Mouse (Mus musculus) retina, postnatal 7 days (tissue): Measurements from ENCODE around the gene Cd55.
A peak's percentile ranks its signal among the peaks of the same experiment; 100 is the strongest.
"Not testable (repeated sequence)": the region's sequence is repeated elsewhere in the genome, so short reads cannot be mapped to it uniquely, and the experiment has no call there.

Experiments
- DNase-seq: peaks from one replicate; pipeline ENCODE4 v3.0.0-alpha.2; 2012; ENCODE audit warnings: low read depth, low spot score

The Cd55 gene

DNA sequence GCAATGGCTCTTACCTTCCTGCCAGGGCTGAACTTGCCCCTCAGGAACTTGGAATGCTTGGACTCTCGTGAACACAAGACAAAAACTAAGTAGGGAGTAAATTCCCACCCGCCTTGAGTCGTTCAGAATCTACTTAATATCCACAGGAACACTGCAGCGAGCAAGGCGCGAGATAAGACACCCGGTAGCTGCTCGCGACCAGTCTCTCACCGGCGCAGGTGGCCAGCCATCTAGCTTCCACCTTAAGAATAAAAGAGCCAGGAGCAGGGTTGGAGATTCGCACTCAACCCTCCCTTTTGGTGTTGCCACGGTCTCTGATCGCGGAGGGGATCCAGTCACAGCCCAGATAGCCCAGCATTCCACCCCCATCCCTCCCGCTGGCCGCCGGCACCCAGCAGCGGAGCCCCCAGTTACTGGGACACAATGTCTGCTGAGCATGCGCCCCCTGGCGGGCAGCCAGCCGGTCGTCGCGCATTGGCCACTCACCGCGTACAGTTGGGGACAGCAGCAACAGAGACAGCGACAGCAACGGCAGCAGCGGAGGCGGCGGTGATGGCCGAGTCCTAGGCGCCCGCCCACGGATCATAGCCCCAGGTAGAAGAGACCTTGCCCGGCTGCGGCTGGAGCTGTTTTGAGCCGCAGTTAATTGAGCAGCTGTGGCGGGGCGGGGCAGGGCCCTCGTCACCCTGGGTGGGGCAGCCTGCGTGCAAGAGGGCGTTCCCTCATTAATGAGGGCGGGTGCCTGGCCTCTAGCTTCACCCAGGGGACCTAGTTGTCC lies at the start of gene Cd55:
Gene Cd55 (minus strand): TSS at position 661 of the 778 bp plus-strand sequence.
- peak; percentile 68 for DNase-seq

DNA sequence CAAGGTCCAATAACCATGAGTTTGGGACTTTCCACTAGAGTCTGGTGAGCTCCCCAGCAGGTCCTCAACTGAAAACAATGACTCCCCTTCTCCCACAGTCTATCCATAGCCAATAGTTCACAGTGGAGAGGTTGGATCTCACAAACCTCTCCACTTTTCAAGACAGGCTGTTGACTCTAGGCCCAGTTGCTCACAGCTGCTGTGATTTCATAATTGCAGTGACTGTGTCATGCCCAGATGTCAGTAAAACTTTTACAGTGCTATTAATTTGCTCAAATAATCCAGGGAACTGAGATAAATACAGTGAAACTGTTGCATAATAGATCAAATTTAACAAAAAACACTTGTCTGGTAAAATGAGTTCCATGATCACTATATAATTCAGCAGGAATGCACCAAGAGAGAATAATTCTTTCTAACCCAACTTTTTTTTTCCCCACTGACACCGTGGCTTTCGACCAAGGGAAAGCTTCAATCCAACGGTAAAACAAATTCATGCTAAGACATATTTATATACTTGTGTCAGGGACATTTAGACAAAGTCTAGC lies 49.4 kb upstream of the Cd55 start:
- DNase-seq, result no peak

DNA sequence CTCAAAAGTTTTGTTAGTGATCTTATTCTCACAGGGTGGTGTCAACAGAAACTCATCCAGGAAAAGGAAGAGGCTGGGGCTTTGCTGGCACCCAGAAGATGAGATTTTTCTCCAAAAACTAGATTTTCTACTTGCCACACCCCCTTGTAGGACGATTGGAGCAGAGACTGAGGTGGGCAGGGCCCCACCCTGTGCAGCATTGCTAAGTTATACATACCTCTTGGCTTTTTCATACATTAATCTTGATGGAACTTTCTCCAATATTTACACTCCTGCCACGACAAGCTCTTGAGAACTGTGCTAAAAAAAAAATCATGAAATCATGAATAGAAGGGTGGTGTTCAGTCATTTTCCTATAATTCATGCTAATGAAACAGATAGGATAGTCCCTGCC lies 46.4 kb upstream of the Cd55 start:
- no peak for DNase-seq

DNA sequence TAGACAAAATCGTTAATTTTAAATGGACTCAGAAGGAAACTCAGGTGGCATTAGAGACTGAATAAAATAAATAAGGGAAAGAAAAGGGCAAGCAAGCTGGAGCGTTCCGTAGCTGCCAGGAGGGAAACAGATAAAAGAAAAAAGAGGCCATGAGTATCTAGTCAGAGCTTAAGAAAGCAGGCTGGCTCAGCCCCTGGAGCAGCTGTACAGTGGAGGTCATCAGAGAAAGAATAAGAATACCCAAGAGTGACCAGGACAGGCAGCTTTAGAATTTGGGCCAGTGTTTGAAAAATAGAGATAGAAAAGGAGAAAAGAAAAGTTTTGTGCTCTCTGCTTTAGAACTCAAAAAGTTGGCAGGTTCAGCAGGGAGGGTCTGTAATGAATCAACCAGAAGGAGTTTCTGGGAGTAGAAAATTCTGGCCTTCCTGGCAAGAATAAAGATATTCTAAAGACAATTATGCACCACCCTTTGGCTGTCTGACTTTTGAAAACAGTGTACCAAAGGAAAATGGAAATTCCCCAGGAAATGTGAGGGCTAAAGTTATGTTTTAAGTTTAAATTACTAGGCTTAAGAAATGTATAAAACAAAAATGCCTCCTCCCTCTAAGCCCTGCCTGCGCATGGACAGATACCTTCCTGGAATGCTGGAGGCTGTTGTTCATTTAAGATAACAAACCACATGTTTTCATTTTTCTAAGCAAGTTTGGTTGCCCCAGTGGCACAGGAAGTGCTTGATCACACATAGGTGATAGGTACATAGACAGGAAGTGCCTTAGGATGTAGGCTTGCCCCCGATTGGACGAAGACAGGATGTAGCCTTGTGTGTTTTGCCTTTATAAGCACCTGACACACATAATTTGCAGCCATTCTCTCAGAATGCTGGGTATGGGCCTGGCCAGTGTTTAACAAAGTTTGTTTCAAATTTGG lies 45.7 kb upstream of the Cd55 start:
- no peak for DNase-seq

DNA sequence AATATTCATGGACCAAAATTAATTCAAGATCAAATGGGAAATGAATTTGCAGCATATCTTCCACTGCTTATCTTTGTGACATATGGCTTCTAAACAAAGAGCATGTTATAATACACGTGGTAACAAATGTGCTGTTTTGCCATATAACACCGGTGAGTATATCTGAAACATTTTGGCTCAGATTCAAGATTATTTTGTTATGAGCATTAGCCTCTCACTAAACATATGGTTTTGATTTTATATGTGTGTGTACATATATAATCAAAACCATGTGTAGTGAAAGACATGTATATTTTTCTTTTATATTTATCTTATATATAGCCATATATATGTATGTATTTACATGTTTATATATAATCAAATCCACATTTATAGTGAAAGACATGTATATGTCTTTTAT lies 44.9 kb upstream of the Cd55 start:
- no peak for DNase-seq

DNA sequence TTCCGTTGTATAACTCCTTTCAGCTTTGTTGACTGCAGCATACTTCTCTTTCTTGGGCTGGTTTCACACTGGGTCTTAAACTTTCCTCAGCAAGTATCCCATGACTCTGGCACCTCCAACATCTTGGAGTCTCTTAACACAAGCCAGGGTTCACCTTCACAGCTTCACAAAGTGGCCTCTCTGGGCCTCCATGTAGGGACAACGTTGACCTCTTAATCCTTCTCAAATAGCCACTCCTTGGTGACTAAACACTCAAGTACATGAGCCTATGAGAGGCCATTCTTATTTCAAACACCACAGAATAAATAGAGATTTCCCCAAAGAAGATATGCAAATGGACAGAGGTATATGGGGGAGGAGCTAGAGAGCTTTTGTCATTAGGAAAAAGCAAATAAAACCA lies 37.4 kb upstream of the Cd55 start:
- no peak for DNase-seq

DNA sequence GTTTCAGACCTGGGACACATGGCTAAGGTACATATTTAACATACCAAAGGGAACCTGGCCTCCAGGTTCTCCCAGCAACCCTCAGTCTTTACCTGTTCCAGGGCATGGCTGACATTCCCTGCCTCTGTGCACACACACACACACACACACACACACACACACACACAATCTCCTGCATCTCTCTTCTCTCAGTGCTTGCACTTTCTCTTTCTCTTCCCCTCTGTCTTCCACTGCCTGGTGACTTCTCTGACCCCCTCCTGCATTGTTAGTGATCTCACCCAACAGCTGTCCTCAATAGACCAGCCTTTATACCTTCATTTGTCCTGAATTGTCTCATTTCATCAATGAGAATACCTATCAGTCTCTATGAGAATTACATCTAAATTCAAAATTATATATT lies 35.8 kb upstream of the Cd55 start:
- DNase-seq, result no peak

DNA sequence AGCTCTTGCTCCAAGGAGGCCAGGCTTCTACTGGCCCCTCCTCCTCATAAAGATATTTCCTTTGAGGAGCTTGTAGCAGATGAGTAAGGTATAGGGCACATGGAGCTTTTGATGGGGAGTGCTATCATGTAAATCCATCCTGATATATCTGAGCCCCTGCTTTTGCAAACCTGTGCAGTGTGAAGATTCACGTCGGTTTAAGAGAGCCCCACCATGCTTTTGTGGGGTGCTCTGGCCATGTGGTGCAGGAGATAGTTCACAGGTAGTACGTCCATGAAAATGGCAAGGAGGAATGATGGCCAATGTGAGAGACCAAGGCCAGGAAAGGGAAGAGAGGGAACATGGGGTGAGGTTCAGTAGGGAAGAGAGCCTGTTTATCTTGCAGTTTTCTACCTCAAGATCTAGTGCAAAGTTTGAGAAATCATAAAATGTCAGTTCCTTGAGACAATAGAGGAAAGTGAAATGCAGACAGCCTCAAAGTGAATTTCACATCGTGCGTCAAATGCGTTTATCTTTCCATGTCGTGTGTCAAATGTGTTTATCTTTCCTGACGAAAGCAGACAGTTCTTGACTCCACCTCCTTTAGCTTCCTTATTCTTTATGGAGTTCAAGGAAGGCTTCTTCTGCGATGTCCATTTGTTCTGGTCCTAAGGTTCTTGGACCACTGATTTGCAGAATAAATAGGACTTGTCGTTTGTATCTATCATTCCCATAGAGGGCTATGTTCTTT lies 24.4 kb upstream of the Cd55 start:
- no peak for DNase-seq

DNA sequence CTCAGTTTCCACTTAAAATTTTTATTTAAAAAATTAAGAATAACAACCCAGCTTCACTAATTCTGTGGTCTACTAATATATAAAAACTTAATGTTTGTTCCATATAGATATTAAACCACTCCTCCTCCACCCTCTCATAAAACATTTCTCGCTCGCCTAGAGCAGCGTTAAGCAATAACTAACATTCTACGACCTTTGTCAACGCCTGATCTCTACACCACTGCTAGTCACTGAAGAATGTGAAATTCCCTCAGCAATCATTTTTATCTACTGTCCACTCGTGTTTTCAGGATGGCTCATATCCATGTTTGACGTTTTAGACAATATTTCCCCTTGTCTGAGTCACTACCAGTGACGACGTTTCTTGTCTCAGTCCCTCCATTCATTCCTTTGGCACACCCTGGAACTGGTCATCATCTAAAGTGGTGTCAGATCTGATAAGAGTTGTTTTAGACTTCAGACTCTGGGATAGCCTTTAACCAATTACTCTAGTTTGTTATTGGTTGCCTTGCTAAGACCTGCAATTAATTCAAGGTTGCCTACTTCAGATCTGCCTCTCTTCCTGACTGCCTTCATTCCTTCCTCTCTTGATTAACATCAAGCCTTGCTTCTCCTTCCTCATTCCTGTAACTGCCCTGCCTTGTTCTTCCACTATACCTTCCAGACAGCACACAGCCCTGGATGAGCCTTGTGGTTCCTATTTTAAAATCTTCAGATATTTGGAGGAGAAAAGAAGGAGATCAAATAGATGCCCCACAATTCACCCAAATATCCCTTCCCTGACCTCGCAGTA lies 23.5 kb upstream of the Cd55 start:
- DNase-seq, result no peak

DNA sequence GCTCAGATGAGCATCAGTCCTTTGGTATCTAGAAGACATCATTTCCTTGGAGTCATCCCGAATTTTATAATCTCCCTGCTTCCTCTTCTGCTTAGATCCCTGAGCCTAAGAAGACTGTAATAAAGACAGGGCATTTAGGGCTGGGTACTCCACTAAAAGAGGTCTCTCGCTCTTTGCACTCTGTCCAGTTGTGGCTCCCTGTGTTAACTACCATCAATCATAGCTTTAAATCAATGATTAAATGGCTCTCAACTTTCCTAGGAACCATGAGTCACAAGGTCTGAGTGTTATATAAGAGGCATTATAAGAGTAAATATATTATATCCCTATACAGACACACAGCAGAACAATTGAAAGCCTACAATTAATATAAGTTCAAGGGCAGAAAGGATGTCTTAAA lies 22.8 kb upstream of the Cd55 start:
- no peak for DNase-seq

DNA sequence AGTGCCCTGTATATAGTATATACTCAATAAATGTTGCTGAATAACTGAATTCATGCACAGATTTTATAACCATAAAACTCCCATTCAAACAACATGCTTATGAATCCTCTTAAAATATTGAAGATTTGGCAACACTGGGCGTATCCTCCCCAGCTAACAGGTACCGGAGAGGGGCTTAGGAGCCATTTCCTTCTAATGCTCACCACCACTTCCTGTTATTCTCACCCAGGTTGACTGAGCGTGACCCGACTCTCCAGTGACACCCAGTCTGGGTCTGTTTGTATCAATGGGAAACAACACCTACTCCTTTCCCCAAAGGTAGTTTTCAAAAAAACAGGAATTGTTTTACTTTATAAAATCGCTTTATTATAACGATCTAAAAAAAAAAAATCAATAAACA lies 12.4 kb upstream of the Cd55 start:
- no peak for DNase-seq

DNA sequence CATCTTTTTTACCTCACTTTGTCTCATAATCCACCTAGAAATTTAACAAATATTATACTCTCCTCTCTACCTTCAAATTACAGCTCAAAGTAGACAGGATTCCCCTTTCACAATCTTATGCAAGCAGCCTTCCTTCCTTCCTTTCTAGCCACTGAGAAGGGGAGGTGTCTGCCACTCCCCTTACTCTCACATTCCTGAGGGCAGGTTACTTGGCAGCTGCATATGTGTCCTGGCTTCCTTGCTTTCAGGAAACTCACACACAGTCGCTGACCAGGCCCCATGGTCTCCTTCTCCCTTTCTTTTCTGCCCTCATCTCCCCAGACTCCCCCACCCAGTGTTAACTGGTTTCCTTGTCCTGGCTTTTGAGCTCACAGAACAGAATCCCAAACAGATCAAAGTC lies 11.7 kb upstream of the Cd55 start:
- DNase-seq, result no peak

DNA sequence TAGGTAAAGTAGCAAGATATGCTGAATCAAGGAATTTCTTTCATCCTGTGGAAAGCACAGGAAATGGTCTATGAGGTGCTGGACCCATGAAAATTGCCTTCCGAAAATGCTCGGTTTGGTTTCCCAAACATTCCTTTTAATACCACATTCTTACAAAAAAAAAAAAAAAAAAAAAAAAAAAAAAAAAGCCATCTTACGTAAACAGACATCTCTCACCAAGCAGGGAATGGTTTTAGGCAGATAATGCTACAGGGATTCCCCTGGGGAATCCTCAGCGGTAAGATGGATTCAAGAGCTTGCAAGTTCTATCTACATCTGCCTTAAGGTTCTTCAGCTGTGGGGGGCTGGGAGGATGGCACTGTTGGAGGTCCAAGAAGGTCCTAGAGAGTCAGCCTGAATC lies 7.5 kb upstream of the Cd55 start:
- DNase-seq, result no peak

DNA sequence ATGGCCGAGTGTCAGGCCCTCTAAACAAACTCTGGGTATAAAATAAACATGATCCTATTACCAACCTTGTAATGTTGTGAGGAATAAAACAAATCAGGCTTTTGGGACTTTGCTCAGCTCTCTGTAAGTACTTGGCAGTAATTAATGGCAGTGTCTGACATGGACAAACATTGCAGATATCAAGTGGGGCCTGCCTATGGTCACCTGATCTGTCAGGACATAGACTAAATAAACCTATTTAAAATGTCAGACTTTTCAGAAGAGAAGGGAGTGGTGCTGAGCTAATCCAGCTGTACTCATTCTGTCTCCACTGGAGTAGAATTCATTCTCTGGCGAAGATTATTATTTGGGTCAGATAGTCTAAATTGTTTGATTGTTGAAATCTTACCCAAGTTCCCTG lies 4.9 kb upstream of the Cd55 start:
- DNase-seq, result no peak

DNA sequence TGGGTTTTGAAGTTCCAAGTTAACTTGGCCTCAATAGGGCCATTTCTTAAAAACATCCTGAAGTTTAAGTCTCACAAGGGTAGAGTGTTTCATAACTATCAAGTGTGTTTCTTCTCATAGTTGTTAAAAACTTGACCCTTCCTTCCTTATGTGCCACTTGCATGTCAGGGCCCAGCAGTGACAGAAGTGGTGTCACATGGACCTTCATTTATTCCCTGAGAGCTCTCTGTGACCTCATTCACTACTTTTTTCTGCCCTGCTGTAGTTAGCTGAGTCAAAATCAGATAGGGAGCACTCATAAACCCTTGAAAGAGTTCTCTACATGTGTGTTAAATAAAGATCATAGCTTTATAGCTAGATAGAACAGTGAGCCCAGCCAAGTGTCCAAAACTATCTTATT lies 1.6 kb upstream of the Cd55 start:
- no peak for DNase-seq

DNA sequence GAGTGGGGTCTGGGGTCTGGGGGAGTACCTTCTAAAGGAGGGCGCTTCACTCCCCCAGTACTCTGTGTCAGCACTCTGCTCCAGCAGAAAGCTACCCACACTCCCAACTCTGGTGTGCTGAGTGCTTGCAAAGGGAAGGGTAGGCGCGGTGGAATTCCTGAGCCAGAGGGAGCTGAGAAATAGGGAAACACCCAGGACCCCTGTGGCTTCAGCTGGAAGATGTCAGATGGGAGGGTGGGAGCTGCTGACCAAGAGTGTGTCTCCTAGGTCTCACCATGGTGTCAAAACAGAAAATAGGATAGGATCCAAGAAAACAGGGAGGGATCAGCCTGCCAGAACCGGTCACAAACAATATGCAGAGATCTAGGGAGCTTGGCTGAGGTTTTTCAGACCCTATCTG lies 323 bp upstream of the Cd55 start:
- no peak for DNase-seq

DNA sequence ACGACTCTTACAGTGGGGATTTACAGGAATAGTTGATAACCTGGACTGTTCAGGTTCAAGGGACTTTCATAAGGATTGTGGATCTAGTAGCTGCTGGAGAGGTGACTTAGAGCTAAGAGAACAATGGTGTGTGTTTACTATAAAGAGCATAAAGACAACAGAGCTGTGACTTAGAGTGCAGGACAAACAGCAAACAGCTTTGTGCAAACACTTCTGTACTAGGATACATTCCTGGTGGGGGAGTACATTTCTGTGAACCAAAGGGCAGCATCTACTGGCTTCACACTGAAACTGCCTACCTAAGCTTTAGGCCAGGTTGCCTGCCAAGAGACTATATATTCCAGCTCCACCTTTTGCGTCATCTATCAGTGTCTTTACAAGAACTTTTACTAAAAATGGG lies 7.4 kb downstream of the Cd55 start:
- no peak for DNase-seq

DNA sequence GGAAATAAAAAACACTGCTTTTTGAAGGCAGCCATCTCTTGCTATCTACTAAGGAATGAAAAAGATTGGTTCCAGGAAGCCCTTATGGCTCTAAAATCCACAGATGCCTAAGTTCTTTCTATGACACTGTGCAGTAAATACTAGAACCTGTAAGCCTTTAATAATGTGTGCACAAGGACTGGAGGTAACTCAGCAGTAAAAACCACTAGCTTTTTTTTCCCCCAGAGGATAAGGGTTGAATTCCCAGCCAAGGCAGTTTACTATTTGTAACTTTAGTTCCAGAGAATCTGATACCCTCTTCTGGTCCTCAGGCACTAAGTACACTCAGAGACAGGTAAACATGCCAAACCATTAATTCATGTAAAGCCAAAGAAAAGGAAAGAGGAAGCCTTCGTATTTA lies 19.6 kb downstream of the Cd55 start:
- DNase-seq, result not testable (repeated sequence)

DNA sequence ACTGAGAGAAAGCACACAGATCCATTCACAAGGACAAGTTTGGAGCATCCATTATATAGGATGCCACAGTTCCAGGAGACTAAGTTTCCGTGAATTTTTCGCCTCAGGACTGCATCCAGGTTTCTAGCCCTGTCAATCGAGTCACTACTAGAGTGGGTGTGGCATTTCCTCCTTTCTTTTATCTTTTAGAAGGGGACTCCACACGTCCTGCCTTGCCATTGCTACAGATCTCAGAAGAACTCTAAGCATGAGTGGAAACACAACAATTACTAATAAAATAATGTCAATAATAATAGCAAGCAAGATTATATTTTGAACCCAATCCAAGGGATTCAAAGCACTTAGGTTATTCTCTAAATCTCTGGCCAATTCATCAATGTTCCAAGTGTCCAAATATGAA lies 31.6 kb downstream of the Cd55 start:
- no peak for DNase-seq

DNA sequence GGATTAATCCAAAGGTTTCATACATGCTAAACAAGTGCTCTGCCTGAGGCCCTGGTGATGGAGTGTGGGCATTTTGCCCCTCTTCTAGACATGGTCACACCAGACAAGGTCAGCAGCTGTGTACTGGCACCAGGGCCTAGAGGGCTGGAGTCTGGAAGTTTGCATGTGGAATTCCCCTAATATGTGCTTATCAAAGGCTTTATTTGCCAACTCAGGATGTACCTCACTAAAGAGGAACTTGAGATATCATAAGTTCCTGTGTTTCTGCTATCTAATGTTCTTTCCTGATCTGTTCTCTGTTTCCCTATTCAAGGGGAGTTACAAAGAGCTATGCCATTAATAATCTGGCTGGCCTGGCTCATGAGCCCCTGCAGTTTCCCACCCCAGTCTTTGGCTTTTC lies 33.9 kb downstream of the Cd55 start:
- DNase-seq, result not testable (repeated sequence)

DNA sequence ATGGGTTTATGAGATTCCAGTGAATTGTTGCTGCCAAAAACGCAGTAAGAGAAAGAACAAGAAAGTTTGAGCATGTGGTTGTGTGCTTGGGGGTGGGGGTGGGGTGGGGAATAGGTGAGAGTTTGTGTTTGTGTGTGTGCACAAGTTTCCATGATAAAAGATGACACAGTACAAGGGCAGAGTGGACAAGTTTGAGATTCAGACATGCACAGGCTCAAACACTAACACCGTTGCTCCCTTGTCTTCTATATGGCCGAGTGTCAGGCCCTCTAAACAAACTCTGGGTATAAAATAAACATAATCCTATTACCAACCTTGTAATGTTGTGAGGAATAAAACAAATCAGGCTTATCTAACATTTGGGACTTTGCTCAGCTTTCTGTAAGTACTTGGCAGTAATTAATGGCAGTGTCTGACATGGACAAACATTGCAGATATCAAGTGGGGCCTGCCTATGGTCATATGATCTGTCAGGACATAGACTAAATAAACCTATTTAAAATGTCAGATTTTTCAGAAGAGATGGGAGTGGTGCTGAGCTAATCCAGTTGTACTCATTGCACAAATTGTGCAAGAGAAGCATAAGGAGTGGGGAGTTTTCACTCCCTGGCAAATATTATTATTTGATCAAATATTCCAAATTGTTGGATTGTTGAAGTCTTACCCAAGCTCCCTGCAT lies 35.2 kb downstream of the Cd55 start:
- DNase-seq, result not testable (repeated sequence)
